Mouse (Mus musculus): ENCODE measurements at regions not wholly inside any gene's neighbourhood (a gene's known extent, or its start where the extent isn't known, plus 50 kb on each side); places are given as distances from the start of the nearest gene placed in this dataset.

- DNase-seq (ENCODE audit: low read depth, low spot score): no peak
These were observed 51.5 kb upstream of the Ryk start for GRCm38 (mm10) chr9:102782926-102783850.

DNA sequence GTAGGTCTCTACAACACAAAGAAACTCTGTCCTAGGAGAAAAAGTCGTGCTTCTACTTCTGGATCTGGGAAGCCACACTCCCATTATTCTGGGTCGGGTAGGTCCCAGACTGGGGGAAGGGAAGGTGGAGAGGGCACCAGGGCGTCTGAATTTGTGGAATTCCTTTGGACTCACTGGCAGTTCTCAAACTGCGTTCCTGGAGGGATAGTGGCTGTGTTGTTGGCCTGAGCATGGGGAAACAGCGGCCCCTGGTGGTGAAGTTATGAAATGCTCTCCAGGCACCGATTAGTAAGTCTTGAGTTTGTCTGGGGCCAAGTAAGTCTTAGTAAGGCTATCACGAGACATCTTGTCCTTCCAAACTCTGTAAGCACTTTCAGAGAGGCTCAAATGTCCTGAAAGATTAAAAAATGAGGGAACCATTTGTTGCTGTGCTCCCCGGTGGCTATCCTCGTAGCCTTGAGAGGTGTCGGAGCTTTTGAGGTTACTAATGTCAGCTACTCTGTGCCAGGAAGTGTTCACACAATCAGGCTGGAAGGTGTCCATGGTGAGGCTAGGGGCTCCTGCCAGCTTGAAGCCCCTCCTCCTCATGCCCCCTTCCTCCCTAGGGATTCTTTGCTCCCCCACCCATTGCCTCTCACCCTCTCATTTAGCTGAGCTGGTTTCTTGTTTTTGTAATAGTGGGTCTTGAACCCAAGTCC, 50.2 kb upstream of the Ryk start:
- peak; percentile 86 for DNase-seq (ENCODE audit: low read depth, low spot score)
